Mouse (Mus musculus) thymus, adult 18-20 months (tissue): ENCODE data around the gene Adss.
A peak's percentile ranks its signal among the peaks of the same experiment; 100 is the strongest.
"Not testable (repeated sequence)": the region's sequence is repeated elsewhere in the genome, so short reads cannot be mapped to it uniquely, and the experiment has no call there.

Experiments
- DNase-seq, 2 experiments: peaks; one replicate each; pipeline ENCODE4 v3.0.0; 2022; ENCODE audit warnings: mixed read lengths in 2 of 2

Gene Adss

GRCm38 (mm10) chr1:177796193-177796939 lies at the start of gene Adss:
TSS of gene Adss (minus strand) at chr1:177796511.
- DNase-seq = peak; percentile 98 to 99

GRCm38 (mm10) chr1:177845812-177846211 lies 49.5 kb upstream of the Adss start:
- peak in 1 of 2 experiments; percentile 3 for DNase-seq

GRCm38 (mm10) chr1:177827776-177828175 lies 31.5 kb upstream of the Adss start:
- DNase-seq = not testable (repeated sequence)

GRCm38 (mm10) chr1:177806772-177807171 lies 10.5 kb upstream of the Adss start:
- DNase-seq = not testable (repeated sequence)

- DNase-seq = no peak
Measured at GRCm38 (mm10) chr1:177803511-177803910, 7.2 kb upstream of the Adss start.

- DNase-seq = no peak
Measured at GRCm38 (mm10) chr1:177797151-177797755, 942 bp upstream of the Adss start.

GRCm38 (mm10) chr1:177795421-177796192 lies 704 bp downstream of the Adss start:
- DNase-seq = no peak

GRCm38 (mm10) chr1:177794866-177795265 lies 1.4 kb downstream of the Adss start:
- DNase-seq = no peak

GRCm38 (mm10) chr1:177792835-177793234 lies 3.5 kb downstream of the Adss start:
- no peak for DNase-seq

GRCm38 (mm10) chr1:177777397-177777796 lies 18.9 kb downstream of the Adss start:
- DNase-seq = no peak

GRCm38 (mm10) chr1:177768931-177769330 lies 27.4 kb downstream of the Adss start:
- no peak for DNase-seq

GRCm38 (mm10) chr1:177757249-177757648 lies 39.1 kb downstream of the Adss start:
- DNase-seq = no peak

GRCm38 (mm10) chr1:177753496-177753895 lies 42.8 kb downstream of the Adss start:
- no peak for DNase-seq

- DNase-seq = no peak
Measured at GRCm38 (mm10) chr1:177747869-177748540, 48.3 kb downstream of the Adss start.

GRCm38 (mm10) chr1:177744521-177745325 lies 51.6 kb downstream of the Adss start:
- no peak for DNase-seq

- DNase-seq = no peak
Measured at GRCm38 (mm10) chr1:177742119-177742518, 54.2 kb downstream of the Adss start.

- DNase-seq = no peak
Measured at GRCm38 (mm10) chr1:177740707-177741106, 55.6 kb downstream of the Adss start.

GRCm38 (mm10) chr1:177737505-177738105 lies 58.7 kb downstream of the Adss start:
- no peak for DNase-seq

GRCm38 (mm10) chr1:177731973-177732372 lies 64.3 kb downstream of the Adss start:
- DNase-seq = no peak

GRCm38 (mm10) chr1:177729043-177730024 lies 67.0 kb downstream of the Adss start, which contains the start of gene 1700016C15Rik:
TSS of gene 1700016C15Rik (plus strand) at chr1:177729814.
- DNase-seq = no peak
